Mouse (Mus musculus): ENCODE measurements around the gene Ust. TPM values are rescaled to one million over a fixed set of nuclear protein-coding genes. Genes with fewer than 3 reads are reported as not detected.

The Ust gene
- polyA plus RNA-seq, 1 experiment from 2014 or later: 4.6 TPM

- WGBS: 82% methylated on average over 2 of the region's 2 CpGs
- ATAC-seq (replicated peaks; ENCODE audit: insufficient number of reproducible peaks, low FRiP score, low TSS enrichment, low read depth): no peak
- Histone ChIP-seq H3K9ac (replicated peaks; ENCODE audit: low read length) (no peak overlapping the region), H3K4me3 (ENCODE audit: low read depth, low read length) (no peak overlapping the region), H3K27ac (replicated peaks; ENCODE audit: low read depth, low read length) (no peak overlapping the region), H3K36me3 (replicated peaks; ENCODE audit: control insufficient read depth, insufficient read depth, low read depth, low read length) (no peaks in the 10 kb centered on the region), H3K27me3 (ENCODE audit: control insufficient read depth, insufficient read depth, low read length) (no peaks in the 10 kb centered on the region), H3K9me3 (replicated peaks; ENCODE audit: control insufficient read depth, low read length) (no peaks in the 10 kb centered on the region), H3K4me1 (ENCODE audit: control insufficient read depth, insufficient read depth, low read length) (no peaks in the 10 kb centered on the region), H3K4me2 (ENCODE audit: low read depth, low read length) (no peak overlapping the region)
- no peak for DNase-seq (ENCODE audit: low spot score)
Measured at GRCm38 (mm10) chr10:8174697-8175096, 343.9 kb downstream of the Ust start.

GRCm38 (mm10) chr10:8174230-8174629 lies 344.4 kb downstream of the Ust start:
- no peaks in the 10 kb centered on the region for H3K27me3 ChIP-seq (ENCODE audit: control insufficient read depth, insufficient read depth, low read length)
- ATAC-seq (replicated peaks; ENCODE audit: insufficient number of reproducible peaks, low FRiP score, low TSS enrichment, low read depth) (no peak), DNase-seq (ENCODE audit: low spot score) (no peak)
- no peak overlapping the region for H3K4me2 ChIP-seq (ENCODE audit: low read depth, low read length)
- H3K27ac ChIP-seq (replicated peaks; ENCODE audit: low read depth, low read length): no peak overlapping the region
- no peaks in the 10 kb centered on the region for H3K9me3 ChIP-seq (replicated peaks; ENCODE audit: control insufficient read depth, low read length)
- H3K4me1 ChIP-seq (ENCODE audit: control insufficient read depth, insufficient read depth, low read length): no peaks in the 10 kb centered on the region
- no peak overlapping the region for H3K4me3 ChIP-seq (ENCODE audit: low read depth, low read length)
- no peak overlapping the region for H3K9ac ChIP-seq (replicated peaks; ENCODE audit: low read length)
- H3K36me3 ChIP-seq (replicated peaks; ENCODE audit: control insufficient read depth, insufficient read depth, low read depth, low read length): no peaks in the 10 kb centered on the region
- 64% methylated on average over 7 of the region's 7 CpGs for WGBS

- Histone ChIP-seq H3K27ac (replicated peaks; ENCODE audit: low read depth, low read length) (no peak overlapping the region), H3K9me3 (replicated peaks; ENCODE audit: control insufficient read depth, low read length) (no peaks in the 10 kb centered on the region), H3K4me3 (ENCODE audit: low read depth, low read length) (no peak overlapping the region), H3K4me2 (ENCODE audit: low read depth, low read length) (no peak overlapping the region), H3K27me3 (ENCODE audit: control insufficient read depth, insufficient read depth, low read length) (no peaks in the 10 kb centered on the region), H3K9ac (replicated peaks; ENCODE audit: low read length) (no peak overlapping the region), H3K4me1 (ENCODE audit: control insufficient read depth, insufficient read depth, low read length) (no peaks in the 10 kb centered on the region), H3K36me3 (replicated peaks; ENCODE audit: control insufficient read depth, insufficient read depth, low read depth, low read length) (no peaks in the 10 kb centered on the region)
- 70% methylated on average over 3 of the region's 3 CpGs for WGBS
- DNase-seq (ENCODE audit: low spot score) (no peak), ATAC-seq (replicated peaks; ENCODE audit: insufficient number of reproducible peaks, low FRiP score, low TSS enrichment, low read depth) (no peak)
Measured at GRCm38 (mm10) chr10:8173032-8173431, 345.6 kb downstream of the Ust start.

GRCm38 (mm10) chr10:8171556-8171955 lies 347.1 kb downstream of the Ust start:
- no peak overlapping the region for H3K4me3 ChIP-seq (ENCODE audit: low read depth, low read length)
- H3K9ac ChIP-seq (replicated peaks; ENCODE audit: low read length): no peak overlapping the region
- H3K36me3 ChIP-seq (replicated peaks; ENCODE audit: control insufficient read depth, insufficient read depth, low read depth, low read length): no peaks in the 10 kb centered on the region
- no peak overlapping the region for H3K27ac ChIP-seq (replicated peaks; ENCODE audit: low read depth, low read length)
- H3K4me1 ChIP-seq (ENCODE audit: control insufficient read depth, insufficient read depth, low read length): no peaks in the 10 kb centered on the region
- WGBS: 93% methylated on average over 11 of the region's 11 CpGs
- no peaks in the 10 kb centered on the region for H3K9me3 ChIP-seq (replicated peaks; ENCODE audit: control insufficient read depth, low read length)
- no peak overlapping the region for H3K4me2 ChIP-seq (ENCODE audit: low read depth, low read length)
- no peak for ATAC-seq (replicated peaks; ENCODE audit: insufficient number of reproducible peaks, low FRiP score, low TSS enrichment, low read depth)
- H3K27me3 ChIP-seq (ENCODE audit: control insufficient read depth, insufficient read depth, low read length): no peaks in the 10 kb centered on the region
- DNase-seq (ENCODE audit: low spot score): no peak
